Mouse (Mus musculus) liver, embryonic 14.5 days (tissue): ENCODE measurements around the gene Agap1.

Experiments
- CTCF ChIP-seq: IDR thresholded peaks from 2 replicates; pipeline ENCODE4 v1.5.1; 2016; ENCODE audit warnings: antibody characterized with exemption, low read depth, control low read depth
- EP300 ChIP-seq: IDR thresholded peaks from 2 replicates; pipeline ENCODE4 v1.6.1; 2016; ENCODE audit warnings: antibody characterized with exemption, low read depth

DNA sequence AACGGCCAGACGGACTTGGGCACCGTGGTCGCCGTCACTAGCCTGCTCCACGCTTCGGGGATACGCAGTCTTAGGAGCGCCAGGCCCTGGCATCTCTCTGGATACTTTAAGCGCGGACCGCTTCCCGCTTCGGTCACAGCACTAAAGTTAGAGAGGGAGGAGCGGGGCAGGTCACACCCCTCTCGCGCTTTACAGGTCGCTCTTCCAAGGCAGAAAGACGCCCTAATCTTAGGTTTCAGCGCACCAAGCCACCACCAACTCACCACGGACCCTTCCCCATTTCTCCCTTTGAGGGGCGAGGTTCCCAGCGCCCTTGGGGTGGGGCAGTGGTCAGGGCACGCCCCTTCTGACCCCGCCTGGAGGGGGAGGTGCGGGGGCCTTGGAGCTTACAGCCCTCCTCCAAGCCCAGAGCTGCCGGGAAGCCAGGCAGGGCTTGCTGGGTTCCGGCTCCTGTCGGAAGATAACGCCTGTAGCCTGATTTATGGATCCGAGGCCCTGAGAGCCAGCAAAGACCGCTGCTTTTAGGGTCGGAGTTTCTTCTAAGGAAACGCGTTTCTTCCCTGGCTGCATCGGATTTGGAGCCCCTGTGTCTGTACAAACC, 472.6 kb downstream of the Agap1 start:
- TF ChIP-seq EP300 (no peak), CTCF (no peak)
